Mouse (Mus musculus) stomach, embryonic 15.5 days (tissue): ENCODE measurements around the gene Mfng. TPM values are rescaled to one million over a fixed set of nuclear protein-coding genes. Genes with fewer than 3 reads are reported as not detected.

Experiments
- ATAC-seq: fragments of 200-750 bp; cut with Nextera tagmentation; 2 replicates; pipeline ENCODE4 v1.8.0; 2017; ENCODE audit warnings: low read depth, moderate number of reproducible peaks, moderate TSS enrichment; ENCODE audit not compliant: insufficient read depth, low FRiP score
- H3K27ac ChIP-seq: fragments of 300-500 bp; sonication (generic); 2 replicates; pipeline ENCODE4 v1.5.1; 2015; ENCODE audit warnings: mild to moderate bottlenecking, inconsistent platforms
- H3K27me3 ChIP-seq: fragments of 300-500 bp; sonication (generic); replicated peaks from 2 replicates; pipeline ENCODE4 v1.6.1; 2015; ENCODE audit warnings: inconsistent platforms
- H3K36me3 ChIP-seq: fragments of 300-500 bp; sonication (generic); 2 replicates; pipeline ENCODE4 v1.6.1; 2015; ENCODE audit warnings: inconsistent platforms
- H3K4me1 ChIP-seq: fragments of 300-500 bp; sonication (generic); 2 replicates; pipeline ENCODE4 v1.6.1; 2015; ENCODE audit warnings: inconsistent platforms
- H3K4me2 ChIP-seq: fragments of 300-500 bp; sonication (generic); 2 replicates; pipeline ENCODE4 v1.6.1; 2015; ENCODE audit warnings: mild to moderate bottlenecking, inconsistent platforms
- H3K4me3 ChIP-seq: fragments of 300-500 bp; sonication (generic); replicated peaks from 2 replicates; pipeline ENCODE4 v1.5.1; 2015; ENCODE audit warnings: inconsistent platforms
- H3K9ac ChIP-seq: fragments of 300-500 bp; sonication (generic); 2 replicates; pipeline ENCODE4 v1.6.1; 2015; ENCODE audit warnings: inconsistent platforms
- H3K9me3 ChIP-seq: fragments of 300-500 bp; sonication (generic); 2 replicates; pipeline ENCODE4 v1.6.1; 2016; ENCODE audit warnings: inconsistent platforms
- WGBS: fragments of 180-500 bp; shearing (Covaris S2); methylation state at CpG from one replicate; pipeline ENCODE4 v1.1.7; 2015; 5-methylcytosine and 5-hydroxymethylcytosine counted together
- polyA plus RNA-seq: library from polyadenylated mRNA; unstranded; fragments of >200 nt; fragmentation: Nextera tagmentation; extraction: Ambion mirVana; gene quantifications from 2 replicates; pipeline ENCODE4 v1.2.1, GENCODE M21; 2015

Gene Mfng
- polyA plus RNA-seq, 1 experiment from 2014 or later, result 18.0 TPM

DNA sequence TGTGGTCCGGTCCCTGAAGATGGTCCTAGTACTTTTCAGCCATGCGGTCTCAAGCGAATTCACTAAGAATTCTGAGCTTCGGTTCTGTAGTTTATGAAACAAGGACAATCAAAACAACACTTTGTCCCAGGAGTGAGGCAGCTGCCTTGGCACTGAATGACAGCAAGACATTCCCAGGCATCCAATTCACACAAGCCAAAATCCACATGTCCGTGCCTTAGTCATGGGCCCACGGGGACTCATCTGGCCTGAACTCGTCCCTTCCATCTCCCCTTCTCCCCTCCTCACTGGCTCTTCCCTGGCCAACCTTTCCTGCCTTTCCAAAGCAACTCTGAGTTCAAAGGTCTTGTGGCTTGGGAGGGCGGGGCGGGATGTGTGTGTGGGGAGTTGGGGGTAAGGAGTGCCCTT, 13.1 kb upstream of the Mfng start:
- no peak for ATAC-seq
- Histone ChIP-seq H3K4me2 (no peak overlapping the region), H3K4me3 (no peak overlapping the region), H3K9me3 (no peaks in the 10 kb centered on the region), H3K9ac (no peak overlapping the region), H3K27me3 (no peaks in the 10 kb centered on the region), H3K27ac (peak overlapping the region; percentile 52; the same call in 1 of the 2 replicates), H3K4me1 (peaks cover 30% of the 10 kb centered on the region), H3K36me3 (no peaks in the 10 kb centered on the region)
- 79% methylated on average over 9 of the region's 9 CpGs for WGBS

DNA sequence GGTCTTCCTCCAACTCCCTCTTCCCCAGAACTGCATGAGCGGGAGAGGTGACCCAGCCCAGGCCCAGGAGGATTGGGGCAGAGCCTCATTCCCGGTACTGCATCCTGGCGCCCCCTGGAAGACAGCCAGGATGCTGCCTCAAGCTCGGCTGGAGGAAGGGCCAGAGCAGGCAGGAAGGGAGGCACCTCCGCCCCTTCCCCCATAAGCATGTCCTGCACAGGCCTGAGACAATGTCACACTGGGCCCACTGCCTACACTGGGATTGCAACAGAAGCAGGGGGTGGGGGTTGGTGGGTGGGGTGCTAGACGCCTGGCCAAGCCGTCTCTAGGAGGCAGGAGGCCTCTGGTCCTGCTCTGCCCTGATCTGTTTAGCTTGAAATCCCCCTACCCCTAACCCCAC, 12.7 kb upstream of the Mfng start:
- peak; percentile 41; the same call in 1 of the 2 replicates for ATAC-seq
- H3K4me1 ChIP-seq, result peaks cover 29% of the 10 kb centered on the region
- no peaks in the 10 kb centered on the region for H3K36me3 ChIP-seq
- H3K9me3 ChIP-seq, result no peaks in the 10 kb centered on the region
- no peak overlapping the region for H3K9ac ChIP-seq
- no peak overlapping the region for H3K4me2 ChIP-seq
- H3K27ac ChIP-seq, result peak overlapping the region; percentile 52; the same call in 1 of the 2 replicates
- H3K27me3 ChIP-seq, result no peaks in the 10 kb centered on the region
- 32% methylated on average over 6 of the region's 7 CpGs for WGBS
- no peak overlapping the region for H3K4me3 ChIP-seq

DNA sequence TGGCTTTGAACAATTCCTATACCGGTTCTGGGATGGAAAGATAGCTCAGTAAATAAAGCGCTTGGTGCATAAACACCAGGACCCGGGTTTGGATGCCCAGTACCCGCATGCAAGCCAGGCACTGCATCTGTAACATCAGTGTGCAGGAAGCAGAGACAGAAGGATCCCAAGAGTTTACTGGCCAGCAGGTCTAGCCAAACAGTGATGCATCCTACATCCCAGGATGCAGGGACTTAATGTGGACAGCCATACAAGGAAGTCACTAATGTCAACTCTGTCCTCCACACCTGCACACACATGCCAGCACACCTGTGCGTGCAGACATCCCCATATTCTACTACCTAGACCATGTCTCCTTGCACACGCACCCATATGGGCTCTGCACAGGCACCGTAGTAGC, 12.0 kb upstream of the Mfng start:
- Histone ChIP-seq H3K9ac (no peak overlapping the region), H3K9me3 (no peaks in the 10 kb centered on the region), H3K4me1 (peaks cover 22% of the 10 kb centered on the region), H3K27me3 (no peaks in the 10 kb centered on the region), H3K36me3 (no peaks in the 10 kb centered on the region), H3K4me3 (no peak overlapping the region), H3K4me2 (no peak overlapping the region), H3K27ac (no peak overlapping the region)
- 91% methylated on average over 7 of the region's 7 CpGs for WGBS
- no peak for ATAC-seq

DNA sequence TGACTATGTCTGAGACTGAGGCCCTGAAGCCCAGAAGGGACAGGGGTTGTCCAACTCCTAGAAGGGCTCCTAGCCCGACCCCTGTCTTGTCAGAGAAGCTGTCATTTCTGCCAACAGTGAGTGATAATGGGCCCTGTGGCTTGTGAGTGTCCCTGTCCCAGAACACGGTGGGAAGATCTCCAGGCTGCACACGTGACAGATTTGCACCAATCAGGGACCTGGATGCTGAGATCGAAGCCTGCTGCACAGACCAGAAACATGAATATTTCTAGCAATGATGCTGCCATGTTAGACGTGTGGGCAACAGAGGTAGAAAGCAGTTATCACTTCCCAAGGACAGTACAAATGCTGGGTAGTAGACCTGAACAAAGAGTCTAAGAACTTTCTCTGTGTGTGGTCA, 11.2 kb upstream of the Mfng start:
- Histone ChIP-seq H3K27me3 (no peaks in the 10 kb centered on the region), H3K4me3 (no peak overlapping the region), H3K4me1 (peaks cover 22% of the 10 kb centered on the region), H3K9me3 (no peaks in the 10 kb centered on the region), H3K27ac (no peak overlapping the region), H3K9ac (no peak overlapping the region), H3K36me3 (no peaks in the 10 kb centered on the region), H3K4me2 (no peak overlapping the region)
- ATAC-seq, result no peak
- WGBS, result 75% methylated on average over 5 of the region's 5 CpGs

DNA sequence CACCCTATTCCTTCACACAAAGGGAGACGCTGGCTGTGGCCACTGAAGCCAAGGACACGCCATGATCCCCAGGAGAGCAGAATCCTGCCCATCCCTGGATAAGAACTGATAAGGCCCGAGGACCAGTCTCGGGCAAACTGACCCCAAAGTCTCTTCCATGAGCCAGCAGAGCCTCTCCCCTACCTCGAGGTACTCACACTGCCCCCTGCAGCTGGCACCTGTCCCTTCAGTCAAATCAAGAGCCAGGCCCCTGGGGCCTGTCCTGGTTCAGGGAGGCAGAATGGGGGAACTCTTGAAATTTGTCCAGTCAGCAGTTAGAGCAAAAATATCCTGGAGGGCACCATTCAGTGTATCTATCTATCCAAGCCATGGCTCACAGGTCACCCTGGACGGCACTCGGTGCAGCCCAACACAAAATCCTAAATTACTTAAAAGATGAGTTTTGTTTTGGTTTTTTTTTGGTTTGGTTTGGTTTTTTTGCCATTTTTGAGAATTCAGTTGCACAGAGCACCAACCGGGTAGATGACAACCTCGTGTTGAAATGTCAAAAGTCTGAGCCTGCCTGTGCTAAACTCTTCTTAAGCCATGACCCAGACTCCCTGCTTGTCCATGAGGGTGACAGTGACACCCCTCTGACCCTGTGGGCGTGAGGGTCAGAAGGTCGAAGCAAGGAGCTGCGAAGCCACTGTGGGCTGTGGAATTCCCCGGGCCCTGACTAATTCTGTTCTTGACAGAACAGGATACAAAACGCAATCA, 9.3 kb upstream of the Mfng start:
- Histone ChIP-seq H3K4me2 (no peak overlapping the region), H3K27me3 (no peaks in the 10 kb centered on the region), H3K9me3 (no peaks in the 10 kb centered on the region), H3K9ac (no peak overlapping the region), H3K36me3 (no peaks in the 10 kb centered on the region), H3K4me1 (peaks cover 16% of the 10 kb centered on the region; the same call in 1 of the 2 replicates), H3K27ac (no peak overlapping the region), H3K4me3 (no peak overlapping the region)
- no peak for ATAC-seq
- WGBS, result 70% methylated on average over 14 of the region's 14 CpGs

DNA sequence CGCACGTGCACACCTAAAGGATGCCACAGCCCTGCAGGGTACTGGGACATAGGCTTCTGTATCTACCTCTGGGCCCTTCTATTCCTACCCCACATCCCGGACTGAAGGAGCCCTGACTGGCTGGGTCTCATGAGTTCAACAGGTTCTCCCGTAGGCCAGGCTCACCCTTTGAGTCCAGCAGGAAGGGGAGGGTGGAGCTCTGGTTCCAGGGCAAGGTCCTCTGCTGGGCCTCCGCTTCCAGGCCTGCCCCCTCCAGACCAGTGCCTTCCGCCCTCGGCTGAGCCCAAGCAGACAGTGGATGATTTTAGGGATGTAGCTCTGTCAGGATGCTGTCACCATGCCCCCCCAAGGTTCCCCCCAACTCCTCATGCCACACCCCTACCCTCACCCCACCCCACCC, 7.6 kb upstream of the Mfng start:
- no peak for ATAC-seq
- Histone ChIP-seq H3K9ac (no peak overlapping the region), H3K4me1 (0 out of 2 replicates have a peak, but pooled peaks cover 5% of the 10 kb centered on the region), H3K27ac (no peak overlapping the region), H3K9me3 (no peaks in the 10 kb centered on the region), H3K27me3 (no peaks in the 10 kb centered on the region), H3K36me3 (peaks cover 6% of the 10 kb centered on the region; the same call in 1 of the 2 replicates), H3K4me2 (no peak overlapping the region), H3K4me3 (no peak overlapping the region)
- WGBS, result 79% methylated on average over 7 of the region's 7 CpGs

DNA sequence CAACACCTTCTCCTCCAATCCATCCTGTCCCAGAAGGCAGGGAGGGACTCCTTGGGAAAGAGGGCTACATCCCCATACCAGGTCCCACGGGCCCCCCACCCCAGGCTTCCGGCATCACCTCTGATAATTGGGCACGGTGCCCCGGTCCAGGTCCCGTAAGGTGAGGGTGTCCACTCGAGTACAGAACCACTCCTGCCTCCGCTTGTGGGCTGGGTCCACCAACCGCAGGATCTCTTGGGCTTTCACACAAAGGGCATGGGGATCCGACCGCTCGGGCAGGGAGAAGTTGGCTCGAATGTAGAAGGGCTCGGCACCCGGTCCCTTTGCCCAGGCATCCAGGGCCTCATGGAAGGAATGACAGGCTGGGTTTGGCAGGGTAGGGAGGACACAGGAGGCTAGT, 7.1 kb upstream of the Mfng start:
- H3K4me1 ChIP-seq, result 0 out of 2 replicates have a peak, but pooled peaks cover 5% of the 10 kb centered on the region
- H3K27me3 ChIP-seq, result no peaks in the 10 kb centered on the region
- no peak overlapping the region for H3K9ac ChIP-seq
- H3K36me3 ChIP-seq, result peaks cover 6% of the 10 kb centered on the region; the same call in 1 of the 2 replicates
- H3K4me3 ChIP-seq, result no peak overlapping the region
- ATAC-seq, result no peak
- no peaks in the 10 kb centered on the region for H3K9me3 ChIP-seq
- 93% methylated on average over 14 of the region's 14 CpGs for WGBS
- no peak overlapping the region for H3K27ac ChIP-seq
- no peak overlapping the region for H3K4me2 ChIP-seq

DNA sequence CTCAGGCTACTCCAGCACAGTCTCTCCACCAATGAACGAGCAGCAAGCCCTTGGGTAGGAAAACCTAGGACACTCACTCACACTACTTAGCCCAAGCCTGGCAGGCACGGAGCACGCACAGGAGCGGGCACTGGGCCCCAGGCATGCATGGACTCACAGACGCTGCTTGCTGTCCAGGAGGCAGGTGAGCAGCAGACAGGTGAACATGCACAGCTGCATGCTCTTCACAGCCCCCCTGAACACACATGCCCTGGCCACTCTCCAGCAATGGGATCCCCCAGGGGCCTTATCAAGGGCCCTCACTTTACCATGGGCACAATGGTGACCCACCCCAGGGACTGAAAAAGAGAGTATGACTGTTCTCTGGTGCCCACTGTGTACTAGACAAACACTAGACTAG, 6.4 kb upstream of the Mfng start:
- Histone ChIP-seq H3K4me3 (no peak overlapping the region), H3K36me3 (peaks cover 6% of the 10 kb centered on the region; the same call in 1 of the 2 replicates), H3K9me3 (no peaks in the 10 kb centered on the region), H3K4me2 (no peak overlapping the region), H3K9ac (no peak overlapping the region), H3K27ac (no peak overlapping the region), H3K27me3 (no peaks in the 10 kb centered on the region), H3K4me1 (0 out of 2 replicates have a peak, but pooled peaks cover 5% of the 10 kb centered on the region)
- ATAC-seq, result no peak
- 82% methylated on average over 5 of the region's 5 CpGs for WGBS

DNA sequence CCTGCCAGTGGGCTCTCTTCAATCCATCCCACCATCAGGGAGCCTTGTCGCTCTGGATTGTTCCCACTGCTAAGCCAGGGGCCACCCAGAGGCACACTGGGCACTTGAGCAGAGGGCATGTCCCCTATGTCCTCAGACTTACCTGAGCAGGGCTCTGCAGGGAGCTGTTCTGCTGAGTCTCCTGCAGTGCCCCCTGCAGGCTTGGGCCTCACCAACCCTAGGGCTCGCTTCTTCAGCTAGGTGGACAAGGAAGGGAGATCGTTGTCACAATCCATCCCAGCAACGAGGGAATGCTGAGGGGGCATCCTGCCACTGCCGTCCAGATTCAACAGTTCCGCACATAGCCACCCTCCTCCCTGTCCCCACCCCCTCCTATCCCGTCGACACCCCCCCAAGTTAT, 6.0 kb upstream of the Mfng start:
- Histone ChIP-seq H3K36me3 (peaks cover 6% of the 10 kb centered on the region; the same call in 1 of the 2 replicates), H3K4me2 (no peak overlapping the region), H3K27me3 (no peaks in the 10 kb centered on the region), H3K27ac (no peak overlapping the region), H3K4me3 (no peak overlapping the region), H3K9ac (no peak overlapping the region), H3K4me1 (0 out of 2 replicates have a peak, but pooled peaks cover 5% of the 10 kb centered on the region), H3K9me3 (no peaks in the 10 kb centered on the region)
- 73% methylated on average over 8 of the region's 8 CpGs for WGBS
- ATAC-seq, result no peak

DNA sequence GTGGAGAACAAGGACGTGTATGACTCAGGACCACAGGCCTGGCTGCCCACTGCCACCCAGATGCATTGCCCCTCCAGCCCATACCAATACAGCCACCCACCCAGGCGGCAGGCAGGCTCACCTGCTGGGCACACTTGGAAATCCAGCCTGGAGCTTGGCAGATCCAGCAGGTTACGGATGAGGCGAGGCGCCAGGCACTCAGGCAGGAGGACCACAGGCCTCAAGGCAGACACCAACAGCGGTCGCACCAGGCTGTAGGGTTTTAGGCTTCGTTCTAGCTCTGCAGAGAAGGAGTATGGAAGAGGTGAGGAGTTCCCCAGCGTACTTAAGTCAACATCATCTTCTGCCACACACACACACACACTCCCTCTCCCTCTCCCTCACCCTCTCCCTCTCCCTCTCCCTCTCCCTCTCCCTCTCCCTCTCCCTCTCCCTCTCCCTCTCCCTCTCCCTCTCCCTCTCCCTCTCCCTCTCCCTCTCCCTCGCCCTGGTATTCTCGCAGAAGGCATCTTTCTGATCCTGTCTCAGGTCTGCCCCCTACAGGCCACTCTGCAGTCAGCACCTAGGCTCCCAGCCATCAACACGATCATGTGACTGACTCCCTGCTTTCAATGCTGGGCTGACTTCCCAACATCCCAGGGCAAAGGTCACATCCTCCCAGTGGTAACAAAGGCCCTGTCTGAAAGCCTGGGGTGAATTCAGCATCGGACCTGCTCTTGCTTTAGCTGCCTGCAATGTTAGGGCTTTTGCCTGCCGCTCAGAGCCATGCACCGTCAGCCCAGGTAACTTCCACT, 5.0 kb upstream of the Mfng start:
- no peaks in the 10 kb centered on the region for H3K27me3 ChIP-seq
- no peaks in the 10 kb centered on the region for H3K9me3 ChIP-seq
- H3K9ac ChIP-seq, result no peak overlapping the region
- 51% methylated on average over 15 of the region's 15 CpGs for WGBS
- ATAC-seq, result no peak
- H3K27ac ChIP-seq, result no peak overlapping the region
- 0 out of 2 replicates have a peak, but pooled peaks cover 5% of the 10 kb centered on the region for H3K4me1 ChIP-seq
- no peak overlapping the region for H3K4me3 ChIP-seq
- no peak overlapping the region for H3K4me2 ChIP-seq
- H3K36me3 ChIP-seq, result peaks cover 6% of the 10 kb centered on the region; the same call in 1 of the 2 replicates

DNA sequence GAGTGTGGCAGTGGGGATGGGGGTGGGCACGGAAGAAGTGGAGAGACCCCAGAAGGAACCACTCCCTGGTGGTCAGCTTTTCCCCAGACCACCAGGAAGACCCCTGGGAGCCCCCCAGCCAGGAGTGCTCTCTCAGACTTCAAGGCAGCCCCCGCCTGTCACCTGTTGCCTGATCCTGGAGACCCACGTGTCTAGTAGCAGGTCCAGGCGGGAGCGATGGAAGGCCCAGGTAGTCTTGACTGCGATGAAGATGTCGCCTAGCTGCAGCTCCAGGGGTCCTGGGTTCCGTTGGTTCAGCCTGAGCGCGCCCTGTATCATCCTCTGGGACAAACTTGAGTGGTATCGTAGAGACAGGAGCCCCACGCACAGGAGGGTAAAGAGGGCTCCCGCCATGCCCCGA, 419 bp downstream of the Mfng start:
- peak overlapping the region; percentile 54 for H3K27ac ChIP-seq
- H3K9ac ChIP-seq, result no peak overlapping the region
- no peak for ATAC-seq
- H3K36me3 ChIP-seq, result peaks cover 6% of the 10 kb centered on the region; the same call in 1 of the 2 replicates
- peak overlapping the region; percentile 31 for H3K4me3 ChIP-seq
- H3K4me1 ChIP-seq, result peaks cover 6% of the 10 kb centered on the region; the same call in 1 of the 2 replicates
- no peaks in the 10 kb centered on the region for H3K27me3 ChIP-seq
- WGBS, result 36% methylated on average over 14 of the region's 14 CpGs
- H3K4me2 ChIP-seq, result peak overlapping the region; percentile 45
- no peaks in the 10 kb centered on the region for H3K9me3 ChIP-seq

DNA sequence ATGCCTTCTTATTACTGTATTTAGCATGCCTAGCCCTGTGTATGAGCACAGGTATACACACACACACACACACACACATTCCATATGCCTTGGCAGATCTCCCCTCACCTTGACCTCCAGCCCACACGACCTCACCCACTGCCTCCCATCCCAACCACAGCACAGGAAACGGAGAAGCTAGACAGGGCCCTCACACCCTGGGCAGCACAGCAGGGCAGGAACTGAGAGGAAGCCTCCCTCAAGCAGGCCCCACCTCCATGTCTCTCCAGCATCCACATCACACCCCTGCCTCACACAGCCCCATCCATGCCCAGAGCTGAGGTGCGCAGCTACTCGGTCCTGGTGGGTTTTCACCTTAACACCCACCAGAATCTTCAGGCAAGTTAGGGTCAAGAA, 909 bp downstream of the Mfng start:
- Histone ChIP-seq H3K36me3 (peaks cover 6% of the 10 kb centered on the region; the same call in 1 of the 2 replicates), H3K4me3 (peak overlapping the region; percentile 31), H3K9me3 (no peaks in the 10 kb centered on the region), H3K4me2 (peak overlapping the region; percentile 45), H3K27me3 (no peaks in the 10 kb centered on the region), H3K27ac (peak overlapping the region; percentile 54), H3K4me1 (peaks cover 6% of the 10 kb centered on the region; the same call in 1 of the 2 replicates), H3K9ac (no peak overlapping the region)
- no peak for ATAC-seq
- WGBS, result 49% methylated on average over 4 of the region's 4 CpGs
